ENCODE assay signal across 8 mouse cellular contexts in genomic region chr1:133492291-133492985, GRCm38 (mm10).
DNase-seq lines count a peak whose midpoint lies in the region; ATAC-seq lines count a peak whose summit lies in the region.

No protein-coding gene starts in this region.

- no peak for DNase-seq in frontal cortex, postnatal 25 days (ENCODE audit: low spot score in 2 of 2)
- peak; percentile 64 for DNase-seq in hindbrain, embryonic 14.5 days (ENCODE audit: low spot score)
- peak; percentile 29 to 58 for DNase-seq in left cerebral cortex, postnatal 10 days (ENCODE audit: extremely low spot score in 1 of 2, low spot score in 2 of 2)
- peak; percentile 35 for DNase-seq in lung, postnatal 36 days
- DNase-seq in right cerebral cortex, postnatal 4 days: peak; percentile 54
- DNase-seq in urinary bladder, postnatal 10 days (ENCODE audit: low spot score): no peak

- H3K4me3 ChIP-seq in forebrain, embryonic 15.5 days: peak overlapping the region; percentile 30
- peak overlapping the region; percentile 20 for H3K4me3 ChIP-seq in hindbrain, embryonic 14.5 days (replicated peaks; ENCODE audit: low read length)

- ATAC-seq in frontal cortex, adult (ENCODE audit: low TSS enrichment): peak; percentile 76; the same call in 1 of the 2 replicates
- peak; percentile 95 for ATAC-seq in forebrain, embryonic 15.5 days (replicated peaks)
- peak; percentile 86 for ATAC-seq in hindbrain, embryonic 14.5 days (ENCODE audit: low FRiP score)

- H3K4me2 ChIP-seq in forebrain, embryonic 15.5 days (replicated peaks): peak overlapping the region; percentile 53
- peak overlapping the region; percentile 61 for H3K4me2 ChIP-seq in hindbrain, embryonic 14.5 days (replicated peaks)

- no peaks in the 10 kb centered on the region for H3K9me3 ChIP-seq in forebrain, embryonic 15.5 days
- no peaks in the 10 kb centered on the region for H3K9me3 ChIP-seq in hindbrain, embryonic 14.5 days (ENCODE audit: control insufficient read depth, low read length)

- H3K9ac ChIP-seq in forebrain, embryonic 15.5 days (replicated peaks): peak overlapping the region; percentile 56
- H3K9ac ChIP-seq in hindbrain, embryonic 14.5 days: peak overlapping the region; percentile 65

- WGBS in forebrain, embryonic 15.5 days: 0% methylated on average over 11 of the region's 11 CpGs
- WGBS in hindbrain, embryonic 14.5 days: 2% methylated on average over 11 of the region's 11 CpGs

- intact Hi-C loops in left cerebral cortex, postnatal 10 days (cut with DNase I): loop anchor here (5.0 kb wide), 1 partner anchor 70 kb away; the partner anchor contains the start of gene Sox13

- H3K36me3 ChIP-seq in forebrain, embryonic 15.5 days: no peaks in the 10 kb centered on the region
- no peaks in the 10 kb centered on the region for H3K36me3 ChIP-seq in hindbrain, embryonic 14.5 days (replicated peaks; ENCODE audit: control insufficient read depth, insufficient read depth)

- H3K4me1 ChIP-seq in forebrain, embryonic 15.5 days: peaks cover 20% of the 10 kb centered on the region
- peaks cover 17% of the 10 kb centered on the region for H3K4me1 ChIP-seq in hindbrain, embryonic 14.5 days (replicated peaks; ENCODE audit: control insufficient read depth, insufficient read depth, low read length)

- H3K27ac ChIP-seq in forebrain, embryonic 15.5 days (replicated peaks): peak overlapping the region; percentile 96
- peak overlapping the region; percentile 92 for H3K27ac ChIP-seq in hindbrain, embryonic 14.5 days

- H3K27me3 ChIP-seq in forebrain, embryonic 15.5 days: no peaks in the 10 kb centered on the region
- no peaks in the 10 kb centered on the region for H3K27me3 ChIP-seq in hindbrain, embryonic 14.5 days (ENCODE audit: control insufficient read depth, insufficient read depth, low read length)

Comparison
In these comparisons a context has a peak if more than half of its experiments do, and no peak if none do; other contexts are left out.
1. DNase-seq: peak in hindbrain, embryonic 14.5 days (single experiment), left cerebral cortex, postnatal 10 days (2 of 2), lung, postnatal 36 days (single experiment) and right cerebral cortex, postnatal 4 days (single experiment); none in frontal cortex, postnatal 25 days (0 of 2) and urinary bladder, postnatal 10 days (single experiment).
2. Peak in every context shown above with its lines, with median percentiles within 50 percentile points of each other: ATAC-seq.